Mouse (Mus musculus) fat pad, adult 2 months (tissue): Measurements from ENCODE around the gene Trpm3.
A peak's percentile ranks its signal among the peaks of the same experiment; 100 is the strongest.

ENCODE experiments used
- DNase-seq: peaks from one replicate; pipeline ENCODE4 v3.0.0-alpha.2; 2011; ENCODE audit warnings: low read depth, low spot score; ENCODE audit errors: extremely low read depth

Gene Trpm3

GRCm38 (mm10) chr19:22962001-22962708, 823.3 kb downstream of the Trpm3 start:
- DNase-seq, result no peak

- DNase-seq, result no peak
Observed at GRCm38 (mm10) chr19:22962731-22963130, 823.9 kb downstream of the Trpm3 start.

GRCm38 (mm10) chr19:22963726-22964398, 825.0 kb downstream of the Trpm3 start:
- DNase-seq, result no peak

GRCm38 (mm10) chr19:22965470-22965869, 826.6 kb downstream of the Trpm3 start:
- DNase-seq, result no peak

- no peak for DNase-seq
Observed at GRCm38 (mm10) chr19:22973294-22973693, 834.4 kb downstream of the Trpm3 start.

GRCm38 (mm10) chr19:22973727-22974126, 834.9 kb downstream of the Trpm3 start:
- DNase-seq, result no peak

- no peak for DNase-seq
Observed at GRCm38 (mm10) chr19:22975801-22976200, 837.0 kb downstream of the Trpm3 start.

- no peak for DNase-seq
Observed at GRCm38 (mm10) chr19:22977508-22977907, 838.7 kb downstream of the Trpm3 start.

GRCm38 (mm10) chr19:22978763-22979162, 839.9 kb downstream of the Trpm3 start:
- DNase-seq, result no peak

GRCm38 (mm10) chr19:22979191-22979590, 840.3 kb downstream of the Trpm3 start:
- no peak for DNase-seq

- DNase-seq, result no peak
Observed at GRCm38 (mm10) chr19:22987914-22988313, 849.1 kb downstream of the Trpm3 start.

GRCm38 (mm10) chr19:22993946-22994345, 855.1 kb downstream of the Trpm3 start:
- no peak for DNase-seq

- no peak for DNase-seq
Observed at GRCm38 (mm10) chr19:22994531-22994930, 855.7 kb downstream of the Trpm3 start.

GRCm38 (mm10) chr19:23000293-23000692, 861.4 kb downstream of the Trpm3 start:
- DNase-seq, result peak; percentile 10

- DNase-seq, result no peak
Observed at GRCm38 (mm10) chr19:23003861-23004260, 865.0 kb downstream of the Trpm3 start.

GRCm38 (mm10) chr19:23005851-23006250, 867.0 kb downstream of the Trpm3 start:
- no peak for DNase-seq

- no peak for DNase-seq
Observed at GRCm38 (mm10) chr19:23006517-23007273, 867.8 kb downstream of the Trpm3 start.

GRCm38 (mm10) chr19:23013695-23014094, 874.8 kb downstream of the Trpm3 start:
- no peak for DNase-seq

- no peak for DNase-seq
Observed at GRCm38 (mm10) chr19:23015516-23015915, 876.7 kb downstream of the Trpm3 start.

GRCm38 (mm10) chr19:23018186-23018727, 879.4 kb downstream of the Trpm3 start:
- DNase-seq, result no peak

- no peak for DNase-seq
Observed at GRCm38 (mm10) chr19:23022902-23023301, 884.1 kb downstream of the Trpm3 start.
